Comparison of ENCODE assay signal across 8 mouse cellular contexts in the genomic region with DNA sequence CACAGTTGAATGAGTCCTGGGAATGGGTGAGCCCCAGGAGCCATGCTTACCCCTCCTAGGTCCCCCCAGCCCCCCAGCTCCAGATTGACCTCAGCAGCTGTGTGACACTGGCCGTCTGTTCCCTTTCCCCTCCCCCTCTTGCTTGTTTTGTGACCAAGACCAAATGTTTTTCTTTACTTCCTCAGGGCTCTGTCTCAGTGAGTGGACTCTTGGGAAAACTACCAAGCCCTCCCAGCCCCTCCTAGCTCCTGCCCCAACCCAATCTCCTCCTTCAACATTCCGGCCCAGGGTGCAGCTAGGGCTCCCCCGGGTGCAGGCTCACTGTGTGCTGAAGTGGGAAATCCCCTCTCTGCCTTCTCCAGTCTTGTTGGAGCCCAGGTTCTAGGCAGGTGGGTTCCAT. TPM values are rescaled to one million over a fixed set of nuclear protein-coding genes. Genes with fewer than 3 reads are reported as not detected.
DNase-seq lines count a peak whose midpoint lies in the region; ATAC-seq and TF ChIP-seq lines count a peak whose summit lies in the region.

No protein-coding gene starts in this region.

- no peaks in the 10 kb centered on the region for H3K27me3 ChIP-seq in forebrain, embryonic 16.5 days (replicated peaks; ENCODE audit: control insufficient read depth, insufficient read depth, low read length)
- no peaks in the 10 kb centered on the region for H3K27me3 ChIP-seq in intestine, embryonic 16.5 days (replicated peaks; ENCODE audit: control insufficient read depth, insufficient read depth, low read length)
- H3K27me3 ChIP-seq in stomach, embryonic 16.5 days (ENCODE audit: control insufficient read depth, insufficient read depth, low read length), result no peaks in the 10 kb centered on the region

- H3K4me2 ChIP-seq in forebrain, embryonic 16.5 days (ENCODE audit: low read length), result peak overlapping the region; percentile 94; the same call in 1 of the 2 replicates
- peak overlapping the region; percentile 84 for H3K4me2 ChIP-seq in intestine, embryonic 16.5 days (ENCODE audit: low read depth, low read length)
- H3K4me2 ChIP-seq in stomach, embryonic 16.5 days (ENCODE audit: low read depth, low read length), result peak overlapping the region; percentile 92

- no peaks in the 10 kb centered on the region for H3K9me3 ChIP-seq in forebrain, embryonic 16.5 days (ENCODE audit: control insufficient read depth, low read length)
- no peaks in the 10 kb centered on the region for H3K9me3 ChIP-seq in intestine, embryonic 16.5 days (ENCODE audit: control insufficient read depth, low read length)
- H3K9me3 ChIP-seq in stomach, embryonic 16.5 days (replicated peaks; ENCODE audit: control insufficient read depth, low read length), result no peaks in the 10 kb centered on the region

- DNase-seq in thymus, postnatal 4 days, result peak; percentile 58
- DNase-seq in thymus, postnatal 0 days (ENCODE audit: low spot score), result no peak
- DNase-seq in lung, adult 2 months, result peak; percentile 38
- no peak for DNase-seq in Muller cell, postnatal 12 days (ENCODE audit: inconsistent ontology term)
- no peak for DNase-seq in right cerebral cortex, postnatal 4 days

- 59% methylated on average over 3 of the region's 3 CpGs for WGBS in forebrain, embryonic 16.5 days
- WGBS in intestine, embryonic 16.5 days, result 19% methylated on average over 3 of the region's 3 CpGs
- WGBS in lung, adult 2 months, result 7% methylated on average over 3 of the region's 3 CpGs
- 7% methylated on average over 3 of the region's 3 CpGs for WGBS in stomach, embryonic 16.5 days

- no peak for TF ChIP-seq CTCF in lung, adult 2 months (IDR thresholded peaks at IDR 0.05; ENCODE audit: insufficient read depth, low read length)

- 0 out of 2 replicates have a peak, but pooled peaks cover 2% of the 10 kb centered on the region for H3K36me3 ChIP-seq in forebrain, embryonic 16.5 days (ENCODE audit: control insufficient read depth, insufficient read depth)
- peaks cover 9% of the 10 kb centered on the region for H3K36me3 ChIP-seq in intestine, embryonic 16.5 days (ENCODE audit: control insufficient read depth, insufficient read depth, low read length)
- no peaks in the 10 kb centered on the region for H3K36me3 ChIP-seq in stomach, embryonic 16.5 days (ENCODE audit: control insufficient read depth, insufficient read depth, low read length)

- ATAC-seq in forebrain, embryonic 16.5 days, result no peak
- no peak for ATAC-seq in intestine, embryonic 16.5 days
- ATAC-seq in stomach, embryonic 16.5 days (ENCODE audit: insufficient read depth, low FRiP score), result no peak

- H3K4me3 ChIP-seq in forebrain, embryonic 16.5 days (replicated peaks; ENCODE audit: low read length), result no peak overlapping the region
- peak overlapping the region; percentile 86 for H3K4me3 ChIP-seq in intestine, embryonic 16.5 days (ENCODE audit: low read length)
- H3K4me3 ChIP-seq in lung, adult 2 months (replicated peaks; ENCODE audit: extremely low read depth, low read depth, low read length), result peak overlapping the region; percentile 24
- H3K4me3 ChIP-seq in stomach, embryonic 16.5 days (replicated peaks; ENCODE audit: low read length), result peak overlapping the region; percentile 66

- TF ChIP-seq POLR2A in lung, adult 2 months (IDR thresholded peaks at IDR 0.05; ENCODE audit: borderline replicate concordance, extremely low read depth, low read depth, low read length), result no peak

- H3K9ac ChIP-seq in forebrain, embryonic 16.5 days (replicated peaks; ENCODE audit: low read depth, low read length), result no peak overlapping the region; the same call in 1 of the 2 replicates
- H3K9ac ChIP-seq in intestine, embryonic 16.5 days (ENCODE audit: low read depth, low read length), result peak overlapping the region; percentile 91
- H3K9ac ChIP-seq in stomach, embryonic 16.5 days (ENCODE audit: low read length), result peak overlapping the region; percentile 76

- H3K27ac ChIP-seq in forebrain, embryonic 16.5 days (ENCODE audit: low read length), result no peak overlapping the region
- H3K27ac ChIP-seq in intestine, embryonic 16.5 days (ENCODE audit: low read length), result peak overlapping the region; percentile 99
- H3K27ac ChIP-seq in stomach, embryonic 16.5 days (ENCODE audit: low read length), result peak overlapping the region; percentile 92

- peaks cover 26% of the 10 kb centered on the region for H3K4me1 ChIP-seq in forebrain, embryonic 16.5 days (replicated peaks; ENCODE audit: control insufficient read depth, insufficient read depth, low read length)
- H3K4me1 ChIP-seq in intestine, embryonic 16.5 days (ENCODE audit: control insufficient read depth, insufficient read depth, low read length), result peaks cover 45% of the 10 kb centered on the region
- H3K4me1 ChIP-seq in lung, adult 2 months (ENCODE audit: control insufficient read depth, insufficient read depth, low read length), result peaks cover 3% of the 10 kb centered on the region; the same call in 1 of the 2 replicates
- peaks cover 42% of the 10 kb centered on the region for H3K4me1 ChIP-seq in stomach, embryonic 16.5 days (ENCODE audit: control insufficient read depth, insufficient read depth, low read length)

RNA-seq across cellular contexts. Expression of a gene that starts 1.6 kb away (rescaled TPM):
- 16.7 and 20.8 TPM in 2 replicates for polyA plus RNA-seq in thymus, postnatal 0 days (2015; fragmentation: Nextera tagmentation; extraction: Ambion mirVana)
- 5.1 and 8.7 TPM in 2 replicates for polyA plus RNA-seq in forebrain, embryonic 16.5 days (2015; fragmentation: Nextera tagmentation; extraction: Ambion mirVana)
- 10.8 and 12.2 TPM in 2 replicates for polyA plus RNA-seq in intestine, embryonic 16.5 days (2015; fragmentation: Nextera tagmentation; extraction: Ambion mirVana)
- polyA plus RNA-seq in lung, adult 2 months (2012; rRNA removed), result 63.8 and 65.2 TPM in 2 replicates
- 9.4 and 12.2 TPM in 2 replicates for polyA plus RNA-seq in stomach, embryonic 16.5 days (2015; fragmentation: Nextera tagmentation; extraction: Ambion mirVana)

RNA-seq across cellular contexts. Expression of a gene that starts 1.7 kb away (rescaled TPM):
- 201 and 205 TPM in 2 replicates for polyA plus RNA-seq in thymus, postnatal 0 days (2015; fragmentation: Nextera tagmentation; extraction: Ambion mirVana)
- polyA plus RNA-seq in forebrain, embryonic 16.5 days (2015; fragmentation: Nextera tagmentation; extraction: Ambion mirVana), result 19.1 and 19.3 TPM in 2 replicates
- 34.5 and 37.8 TPM in 2 replicates for polyA plus RNA-seq in intestine, embryonic 16.5 days (2015; fragmentation: Nextera tagmentation; extraction: Ambion mirVana)
- 79.4 and 105 TPM in 2 replicates for polyA plus RNA-seq in lung, adult 2 months (2012; rRNA removed)
- polyA plus RNA-seq in stomach, embryonic 16.5 days (2015; fragmentation: Nextera tagmentation; extraction: Ambion mirVana), result 36.4 and 39.4 TPM in 2 replicates

RNA-seq across cellular contexts. Expression of a gene that starts 1.8 kb away (rescaled TPM):
- 0.05 and 0.14 TPM in 2 replicates for polyA plus RNA-seq in thymus, postnatal 0 days (2015; fragmentation: Nextera tagmentation; extraction: Ambion mirVana)
- polyA plus RNA-seq in forebrain, embryonic 16.5 days (2015; fragmentation: Nextera tagmentation; extraction: Ambion mirVana), result 0.23 and 0.25 TPM in 2 replicates
- polyA plus RNA-seq in intestine, embryonic 16.5 days (2015; fragmentation: Nextera tagmentation; extraction: Ambion mirVana), result 0.26 and 0.37 TPM in 2 replicates
- polyA plus RNA-seq in lung, adult 2 months (2012; rRNA removed), result 0.89 and 1.0 TPM in 2 replicates
- 0.09 and 0.27 TPM in 2 replicates for polyA plus RNA-seq in stomach, embryonic 16.5 days (2015; fragmentation: Nextera tagmentation; extraction: Ambion mirVana)

RNA-seq across cellular contexts. Expression of a gene that starts 10.5 kb away (rescaled TPM):
- 30.0 and 32.9 TPM in 2 replicates for polyA plus RNA-seq in thymus, postnatal 0 days (2015; fragmentation: Nextera tagmentation; extraction: Ambion mirVana)
- polyA plus RNA-seq in forebrain, embryonic 16.5 days (2015; fragmentation: Nextera tagmentation; extraction: Ambion mirVana), result 5.2 and 10.4 TPM in 2 replicates
- polyA plus RNA-seq in intestine, embryonic 16.5 days (2015; fragmentation: Nextera tagmentation; extraction: Ambion mirVana), result 6.4 and 8.1 TPM in 2 replicates
- 150 and 162 TPM in 2 replicates for polyA plus RNA-seq in lung, adult 2 months (2012; rRNA removed)
- polyA plus RNA-seq in stomach, embryonic 16.5 days (2015; fragmentation: Nextera tagmentation; extraction: Ambion mirVana), result 6.8 and 9.4 TPM in 2 replicates

RNA-seq across cellular contexts. Expression of a gene that starts 14.9 kb away (rescaled TPM):
- polyA plus RNA-seq in thymus, postnatal 0 days (2015; fragmentation: Nextera tagmentation; extraction: Ambion mirVana), result 0.09 TPM in 1 of 2 replicates, not detected in the other
- 0.09 TPM in 1 of 2 replicates, not detected in the other for polyA plus RNA-seq in forebrain, embryonic 16.5 days (2015; fragmentation: Nextera tagmentation; extraction: Ambion mirVana)
- polyA plus RNA-seq in intestine, embryonic 16.5 days (2015; fragmentation: Nextera tagmentation; extraction: Ambion mirVana), result 0.23 and 0.27 TPM in 2 replicates
- polyA plus RNA-seq in lung, adult 2 months (2012; rRNA removed), result 3.6 and 4.4 TPM in 2 replicates
- polyA plus RNA-seq in stomach, embryonic 16.5 days (2015; fragmentation: Nextera tagmentation; extraction: Ambion mirVana), result 0.14 and 0.19 TPM in 2 replicates

Comparison
In these comparisons a context has a peak if more than half of its experiments do, and no peak if none do; other contexts are left out.
1. DNase-seq: peak in thymus, postnatal 4 days (single experiment) and lung, adult 2 months (single experiment); none in thymus, postnatal 0 days (single experiment), Muller cell, postnatal 12 days (single experiment) and right cerebral cortex, postnatal 4 days (single experiment).
2. Peak in every context shown above with its lines, with median percentiles within 50 percentile points of each other: H3K4me2 ChIP-seq.